Mouse (Mus musculus) bone marrow macrophage, adult 2 months (primary cell): ENCODE results near the gene 2610528A11Rik.

Source experiments
- CTCF ChIP-seq: IDR thresholded peaks from 2 replicates; pipeline ENCODE4 v1.5.1; 2012; ENCODE audit warnings: low read depth, mild to moderate bottlenecking, low read length, moderate library complexity
- POLR2A ChIP-seq: IDR thresholded peaks from 2 replicates; pipeline ENCODE4 v1.6.1; 2012; ENCODE audit warnings: mild to moderate bottlenecking, low read depth, low read length, borderline replicate concordance

DNA sequence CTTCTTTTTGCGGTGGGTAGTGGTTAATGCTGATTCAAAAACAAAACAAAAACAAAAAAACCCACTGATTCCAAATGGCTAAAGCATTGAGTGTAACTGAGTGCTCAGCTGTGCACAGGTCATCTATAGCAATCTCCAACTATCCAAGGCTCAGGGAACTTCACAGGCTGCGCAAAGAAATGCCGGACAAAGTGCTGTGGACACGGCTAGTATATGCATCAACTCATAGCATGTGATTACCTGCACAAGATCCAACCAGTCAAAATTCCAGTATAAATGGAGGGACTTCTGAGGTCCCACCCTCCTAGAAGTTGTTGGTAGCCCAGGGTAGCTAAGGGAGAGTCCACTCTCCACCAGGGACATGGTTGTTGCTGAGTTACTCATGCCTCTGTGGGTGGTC lies 5.4 kb upstream of the 2610528A11Rik start:
- no peak for TF ChIP-seq CTCF
- TF ChIP-seq POLR2A = no peak
